Mouse (Mus musculus) T-helper 17 cell (primary cell): Measurements from ENCODE around the gene Dtnbp1.

Source experiments
- in situ Hi-C, 2 experiments: fragments of 300-600 bp; cut with MboI, MseI; formaldehyde crosslinking; loops; 1 replicate in 1 of 2; 2 replicates in 1 of 2; pipeline ENCODE4 v1.15.1; 2025; ENCODE audit warnings: high pct_unique_total_duplicates in 2 of 2

The Dtnbp1 gene

GRCm38 (mm10) chr13:44952393-44953086, 49.4 kb downstream of the Dtnbp1 start:
- in situ Hi-C loops, result no loop called here

- in situ Hi-C loops, result no loop called here
Observed at GRCm38 (mm10) chr13:44948320-44949250, 53.4 kb downstream of the Dtnbp1 start.

- in situ Hi-C loops, result no loop called here
Observed at GRCm38 (mm10) chr13:44946880-44947635, 54.9 kb downstream of the Dtnbp1 start.

GRCm38 (mm10) chr13:44943618-44944017, 58.3 kb downstream of the Dtnbp1 start:
- in situ Hi-C loops, result no loop called here

GRCm38 (mm10) chr13:44939326-44940035, 62.5 kb downstream of the Dtnbp1 start:
- in situ Hi-C loops, result no loop called here

- in situ Hi-C loops, result no loop called here
Observed at GRCm38 (mm10) chr13:44937681-44938080, 64.3 kb downstream of the Dtnbp1 start.

GRCm38 (mm10) chr13:44933575-44933974, 68.4 kb downstream of the Dtnbp1 start:
- in situ Hi-C loops, result no loop called here

- in situ Hi-C loops, result no loop called here
Observed at GRCm38 (mm10) chr13:44932307-44933264, 69.4 kb downstream of the Dtnbp1 start.

GRCm38 (mm10) chr13:44926311-44926710, 75.6 kb downstream of the Dtnbp1 start:
- in situ Hi-C loops, result no loop called here

GRCm38 (mm10) chr13:44925173-44925572, 76.8 kb downstream of the Dtnbp1 start:
- in situ Hi-C loops, result no loop called here

GRCm38 (mm10) chr13:44924042-44924441, 77.9 kb downstream of the Dtnbp1 start:
- in situ Hi-C loops, result no loop called here

- in situ Hi-C loops, result no loop called here
Observed at GRCm38 (mm10) chr13:44921721-44922120, 80.2 kb downstream of the Dtnbp1 start.

- in situ Hi-C loops, result no loop called here
Observed at GRCm38 (mm10) chr13:44921095-44921494, 80.9 kb downstream of the Dtnbp1 start.

- in situ Hi-C loops, result loop anchor here in 1 of 2 experiments (10.0 kb wide), 1 partner anchor 1623 kb away; no protein-coding TSS in a partner anchor
Observed at GRCm38 (mm10) chr13:44918269-44918668, 83.7 kb downstream of the Dtnbp1 start.

- in situ Hi-C loops, result loop anchor here in 1 of 2 experiments (10.0 kb wide), 1 partner anchor 1622 kb away; no protein-coding TSS in a partner anchor
Observed at GRCm38 (mm10) chr13:44917202-44917601, 84.7 kb downstream of the Dtnbp1 start.

GRCm38 (mm10) chr13:44915945-44916344, 86.0 kb downstream of the Dtnbp1 start:
- in situ Hi-C loops, result loop anchor here in 1 of 2 experiments (10.0 kb wide), 1 partner anchor 1621 kb away; no protein-coding TSS in a partner anchor

GRCm38 (mm10) chr13:44915382-44915781, 86.6 kb downstream of the Dtnbp1 start:
- in situ Hi-C loops, result loop anchor here in 1 of 2 experiments (10.0 kb wide), 1 partner anchor 1621 kb away; no protein-coding TSS in a partner anchor

- in situ Hi-C loops, result loop anchor here in 1 of 2 experiments (10.0 kb wide), 1 partner anchor 1619 kb away; no protein-coding TSS in a partner anchor
Observed at GRCm38 (mm10) chr13:44913560-44913959, 88.4 kb downstream of the Dtnbp1 start.

- in situ Hi-C loops, result loop anchor here in 1 of 2 experiments (10.0 kb wide), 1 partner anchor 1618 kb away; no protein-coding TSS in a partner anchor
Observed at GRCm38 (mm10) chr13:44912851-44913250, 89.1 kb downstream of the Dtnbp1 start.
